30 mouse cellular contexts compared by ENCODE assay signal in genomic region chr5:116026107-116026506, GRCm38 (mm10). TPM values are rescaled to one million over a fixed set of nuclear protein-coding genes. Genes with fewer than 3 reads are reported as not detected.
DNase-seq lines count a peak whose midpoint lies in the region; ATAC-seq and TF ChIP-seq lines count a peak whose summit lies in the region.
"Had no signal": no experiment of that assay in that cellular context is flagged by ENCODE, and none has a peak within 500 bp of the region (broad histone marks: within the 10 kb centered on the region; RNA-seq: fewer than 3 reads in every experiment).

No protein-coding gene starts in this region.

- no peaks in the 10 kb centered on the region for H3K9me3 ChIP-seq in lung, embryonic 14.5 days (ENCODE audit: low read depth, low read length)
- no peaks in the 10 kb centered on the region for H3K9me3 ChIP-seq in erythroblast, embryonic 14.5 days (ENCODE audit: control insufficient read depth, low read length)
- H3K9me3 ChIP-seq in liver, embryonic 14.5 days (ENCODE audit: control insufficient read depth, low read length), result no peaks in the 10 kb centered on the region
- H3K9me3 ChIP-seq in intestine, embryonic 15.5 days, result no peaks in the 10 kb centered on the region
- H3K9me3 ChIP-seq: embryonic facial prominence, embryonic 12.5 days; hindbrain, embryonic 13.5 days; limb, embryonic 10.5 days; midbrain, embryonic 13.5 days; neural tube, embryonic 12.5 days had no signal

- intact Hi-C loops in left cerebral cortex, adult 2 months (cut with DNase I), result no loop called here

- no peak for ATAC-seq in lung, embryonic 14.5 days (ENCODE audit: insufficient read depth)
- peak; percentile 25; the same call in 1 of the 2 replicates for ATAC-seq in liver, embryonic 14.5 days (ENCODE audit: insufficient read depth)
- ATAC-seq in intestine, embryonic 15.5 days, result no peak
- ATAC-seq: activated CD4-positive, CD25-positive, alpha-beta regulatory T cell, adult 4 months; forebrain, embryonic 14.5 days; midbrain, embryonic 13.5 days had no signal

- peaks cover 12% of the 10 kb centered on the region for H3K36me3 ChIP-seq in lung, embryonic 14.5 days (ENCODE audit: insufficient read depth)
- peaks cover 26% of the 10 kb centered on the region for H3K36me3 ChIP-seq in erythroblast, embryonic 14.5 days (ENCODE audit: control insufficient read depth)
- peaks cover 14% of the 10 kb centered on the region for H3K36me3 ChIP-seq in liver, embryonic 14.5 days (replicated peaks; ENCODE audit: control insufficient read depth, insufficient read depth, low read depth)
- H3K36me3 ChIP-seq in intestine, embryonic 15.5 days, result peaks cover 3% of the 10 kb centered on the region; the same call in 1 of the 2 replicates

- no peak for TF ChIP-seq CTCF in lung, embryonic 14.5 days (IDR thresholded peaks at IDR 0.05; ENCODE audit: low read depth)
- no peak for TF ChIP-seq CTCF in liver, embryonic 14.5 days (IDR thresholded peaks at IDR 0.05; ENCODE audit: low read depth)
- no peak for TF ChIP-seq CTCF in left cerebral cortex, adult 2 months (IDR thresholded peaks at IDR 0.05)

- no peak for DNase-seq in lung, embryonic 14.5 days
- no peak for DNase-seq in lung, postnatal 14 days
- peak in 1 of 3 experiments; percentile 74 for DNase-seq in liver, embryonic 14.5 days (ENCODE audit: low read depth in 3 of 3, low spot score in 3 of 3)
- DNase-seq in urinary bladder, postnatal 25 days (ENCODE audit: low spot score), result no peak
- DNase-seq in left cerebral cortex, adult 2 months (ENCODE audit: extremely low spot score in 1 of 2, low spot score in 2 of 2), result no peak
- DNase-seq: adrenal gland, adult 8-10 months; cerebellum, adult 2 months; cerebellum, postnatal 25 days; heart, adult 11 months; kidney, adult 2 months; kidney, postnatal 10 days; lung, postnatal 10 days; retina, postnatal 1 day had no signal

- H3K9ac ChIP-seq in lung, embryonic 14.5 days, result no peak overlapping the region
- H3K9ac ChIP-seq in liver, embryonic 14.5 days (replicated peaks), result peak overlapping the region; percentile 62
- H3K9ac ChIP-seq in intestine, embryonic 15.5 days, result no peak overlapping the region
- H3K9ac ChIP-seq: embryonic facial prominence, embryonic 12.5 days; hindbrain, embryonic 13.5 days; midbrain, embryonic 13.5 days; neural tube, embryonic 12.5 days had no signal

- H3K27me3 ChIP-seq in lung, embryonic 14.5 days (ENCODE audit: insufficient read depth, low read length), result no peaks in the 10 kb centered on the region
- H3K27me3 ChIP-seq in erythroblast, embryonic 14.5 days (ENCODE audit: control insufficient read depth), result no peaks in the 10 kb centered on the region
- no peaks in the 10 kb centered on the region for H3K27me3 ChIP-seq in liver, embryonic 14.5 days (ENCODE audit: control insufficient read depth, insufficient read depth, low read length)
- peaks cover 5% of the 10 kb centered on the region; the same call in 1 of the 2 replicates for H3K27me3 ChIP-seq in intestine, embryonic 15.5 days (replicated peaks)

- H3K4me2 ChIP-seq in lung, embryonic 14.5 days, result peak overlapping the region; percentile 20; the same call in 1 of the 2 replicates
- H3K4me2 ChIP-seq in liver, embryonic 14.5 days (ENCODE audit: low read depth), result peak overlapping the region; percentile 95
- no peak overlapping the region for H3K4me2 ChIP-seq in intestine, embryonic 15.5 days (replicated peaks)
- H3K4me2 ChIP-seq: embryonic facial prominence, embryonic 12.5 days; hindbrain, embryonic 13.5 days; midbrain, embryonic 13.5 days; neural tube, embryonic 12.5 days had no signal

- no peak overlapping the region for H3K4me3 ChIP-seq in lung, embryonic 14.5 days (ENCODE audit: low read depth, low read length)
- H3K4me3 ChIP-seq in erythroblast, embryonic 14.5 days (replicated peaks), result peak overlapping the region; percentile 61
- H3K4me3 ChIP-seq in liver, embryonic 14.5 days (ENCODE audit: insufficient read depth in 1 of 2, low read depth in 2 of 2, low read length in 2 of 2), result peak overlapping the region; percentile 37 to 49
- H3K4me3 ChIP-seq in left cerebral cortex, adult 2 months, result no peak overlapping the region
- no peak overlapping the region for H3K4me3 ChIP-seq in intestine, embryonic 15.5 days (replicated peaks)
- H3K4me3 ChIP-seq: embryonic facial prominence, embryonic 12.5 days; hindbrain, embryonic 13.5 days; limb, embryonic 10.5 days; midbrain, embryonic 13.5 days; neural tube, embryonic 12.5 days had no signal

- no peak overlapping the region for H3K27ac ChIP-seq in lung, embryonic 14.5 days (ENCODE audit: low read depth)
- H3K27ac ChIP-seq in liver, embryonic 14.5 days, result peak overlapping the region; percentile 99
- no peak overlapping the region for H3K27ac ChIP-seq in left cerebral cortex, adult 2 months
- no peak overlapping the region for H3K27ac ChIP-seq in intestine, embryonic 15.5 days
- H3K27ac ChIP-seq: embryonic facial prominence, embryonic 12.5 days; hindbrain, embryonic 13.5 days; limb, embryonic 10.5 days; midbrain, embryonic 13.5 days; neural tube, embryonic 12.5 days had no signal

- no peak for TF ChIP-seq EP300 in liver, embryonic 14.5 days (IDR thresholded peaks at IDR 0.05; ENCODE audit: low read depth)

- no peaks in the 10 kb centered on the region for H3K4me1 ChIP-seq in lung, embryonic 14.5 days (ENCODE audit: insufficient read depth)
- peaks cover 86% of the 10 kb centered on the region for H3K4me1 ChIP-seq in erythroblast, embryonic 14.5 days (ENCODE audit: control insufficient read depth)
- peaks cover 68 to 71% of the 10 kb centered on the region in 2 experiments for H3K4me1 ChIP-seq in liver, embryonic 14.5 days (replicated peaks; ENCODE audit: control insufficient read depth in 2 of 2, insufficient read depth in 2 of 2, low read length in 1 of 2)
- peaks cover 15% of the 10 kb centered on the region for H3K4me1 ChIP-seq in intestine, embryonic 15.5 days (replicated peaks)

- 88% methylated on average over 5 of the region's 5 CpGs for WGBS in lung, embryonic 14.5 days
- WGBS in liver, embryonic 14.5 days (ENCODE audit: insufficient replicate concordance), result 16% methylated on average over 5 of the region's 5 CpGs
- WGBS in intestine, embryonic 15.5 days, result 86% methylated on average over 5 of the region's 5 CpGs

RNA-seq across cellular contexts. Expression of gene Prkab1, which starts 1.8 kb away (rescaled TPM):
- 68.9 and 71.6 TPM in 2 replicates for polyA plus RNA-seq in lung, embryonic 14.5 days (2014; fragmentation: Nextera tagmentation; extraction: Ambion mirVana)
- 46.1 and 68.5 TPM in 2 replicates for polyA plus RNA-seq in erythroblast, embryonic 14.5 days (2012)
- polyA plus RNA-seq in liver, embryonic 14.5 days (2012; rRNA removed), result 69.3 and 72.1 TPM in 2 replicates
- 67.2 and 76.5 TPM in 2 replicates for polyA plus RNA-seq in liver, embryonic 14.5 days (2014; fragmentation: Nextera tagmentation; extraction: Ambion mirVana)
- total RNA-seq in left cerebral cortex, adult 2 months (2021), result 10 to 100 TPM; 24.1 to 29.5 TPM
- 68.4 and 69.9 TPM in 2 replicates for polyA plus RNA-seq in intestine, embryonic 15.5 days (2015; fragmentation: Nextera tagmentation; extraction: Ambion mirVana)

RNA-seq across cellular contexts. Expression of gene Tmem233, which starts 56.9 kb away (rescaled TPM):
- polyA plus RNA-seq in lung, embryonic 14.5 days (2014; fragmentation: Nextera tagmentation; extraction: Ambion mirVana), result 0.14 and 0.16 TPM in 2 replicates
- not detected in 2 replicates for polyA plus RNA-seq in erythroblast, embryonic 14.5 days (2012)
- polyA plus RNA-seq in liver, embryonic 14.5 days (2012; rRNA removed), result not detected in 2 replicates
- not detected in 2 replicates for polyA plus RNA-seq in liver, embryonic 14.5 days (2014; fragmentation: Nextera tagmentation; extraction: Ambion mirVana)
- total RNA-seq in left cerebral cortex, adult 2 months (2021), result not detected
- polyA plus RNA-seq in intestine, embryonic 15.5 days (2015; fragmentation: Nextera tagmentation; extraction: Ambion mirVana), result not detected in 2 replicates
- total RNA-seq: adrenal gland, adult 8-10 months; ES-E14; heart, postnatal 25 days; layer of hippocampus, postnatal 10 days; liver, adult 2 months; megakaryocyte progenitor cell, adult 5-6 weeks had no signal
- polyA plus RNA-seq: activated CD4-positive, CD25-positive, alpha-beta regulatory T cell, adult 4 months; cerebellum, adult 2 months; embryonic facial prominence, embryonic 12.5 days; forebrain, embryonic 14.5 days; heart, embryonic 14.5 days; hindbrain, embryonic 13.5 days; limb, embryonic 10.5 days; liver, adult 2 months; midbrain, embryonic 13.5 days; neural tube, embryonic 12.5 days; spleen, adult 2 months; testis, adult 2 months had no signal

Comparison
In these comparisons a context has a peak if more than half of its experiments do, and no peak if none do; other contexts are left out.
1. H3K4me3 ChIP-seq: peak in erythroblast, embryonic 14.5 days (single experiment) and liver, embryonic 14.5 days (2 of 2); none in lung, embryonic 14.5 days (single experiment), left cerebral cortex, adult 2 months (single experiment) and intestine, embryonic 15.5 days (single experiment).